Mouse (Mus musculus): ENCODE results near the gene Nr2f2.

The Nr2f2 gene

DNA sequence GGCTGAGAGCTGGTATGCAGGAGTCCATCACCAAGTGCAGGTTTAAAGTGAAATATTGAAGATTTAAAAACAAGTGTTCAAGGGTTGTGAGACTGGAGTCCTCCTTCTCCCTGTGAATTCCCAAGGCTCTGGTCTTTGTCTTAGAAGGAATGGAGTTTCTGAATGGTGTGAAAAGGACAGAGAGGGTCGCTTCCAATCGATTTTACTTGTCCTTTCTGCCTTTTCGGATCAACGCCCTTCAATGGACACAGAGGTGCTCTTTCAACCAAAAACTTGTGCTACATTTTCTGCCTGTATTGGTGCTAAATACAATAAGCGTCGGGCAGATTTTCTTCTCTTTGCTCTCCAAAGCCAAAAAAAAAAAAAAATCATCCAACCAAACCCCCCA lies 1.7 kb upstream of the Nr2f2 start:
- in situ Hi-C loops (cut with MboI; ENCODE audit: low pct_unique_long_range_greater_than_20kb in 1 of 2, low sequenced_read_pairs in 2 of 2, unreplicated experiment in 1 of 2): no loop called here

DNA sequence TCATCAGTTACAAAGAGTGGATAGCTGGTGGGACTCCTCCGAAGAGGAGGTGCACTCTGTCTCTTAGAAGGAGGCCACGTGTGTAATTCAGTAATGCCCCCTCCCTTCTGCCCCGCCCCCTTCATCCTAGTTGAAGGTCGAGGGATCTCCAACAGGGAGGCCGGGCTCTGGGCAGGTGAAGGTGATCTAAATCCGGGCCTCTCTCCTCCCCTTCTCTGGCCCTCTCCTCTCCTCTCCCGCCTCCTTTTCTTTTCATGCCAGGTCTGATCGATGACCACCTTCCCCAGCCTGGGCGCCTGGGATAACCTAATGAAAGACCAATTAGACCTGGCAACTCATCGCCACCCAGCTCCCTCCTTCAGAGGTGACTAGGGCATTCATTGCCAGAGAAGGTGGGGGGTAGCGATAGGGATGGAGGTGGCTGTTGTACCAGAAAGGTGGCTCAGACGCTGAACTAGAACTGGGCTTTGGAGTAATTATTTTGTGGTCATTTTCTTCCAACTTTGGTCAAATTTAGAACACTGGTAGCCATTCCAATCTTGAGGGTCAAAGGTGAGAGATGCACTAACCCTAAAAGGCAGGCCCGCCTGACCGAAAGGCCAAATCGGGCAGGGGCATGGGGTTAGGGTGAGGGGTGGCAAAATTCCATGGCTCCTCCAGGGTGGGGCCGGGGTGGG lies 1.2 kb upstream of the Nr2f2 start:
- in situ Hi-C loops (cut with MboI; ENCODE audit: low pct_unique_long_range_greater_than_20kb in 1 of 2, low sequenced_read_pairs in 2 of 2, unreplicated experiment in 1 of 2): no loop called here

DNA sequence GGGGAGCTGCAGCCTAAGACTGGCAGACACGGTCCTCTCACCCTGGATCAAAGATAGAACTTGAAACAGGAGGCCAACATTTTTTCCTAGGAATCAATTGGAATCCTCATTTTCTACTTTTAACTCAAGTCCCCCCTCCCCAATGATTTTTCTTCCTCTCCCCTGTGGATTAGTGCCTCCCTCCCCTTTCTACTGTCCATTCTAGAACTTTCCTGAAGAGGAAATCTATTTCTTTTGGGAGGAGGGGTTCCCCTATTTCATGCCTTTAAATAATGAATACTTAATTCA lies 217 bp upstream of the Nr2f2 start:
- in situ Hi-C loops (cut with MboI; ENCODE audit: low pct_unique_long_range_greater_than_20kb in 1 of 2, low sequenced_read_pairs in 2 of 2, unreplicated experiment in 1 of 2): no loop called here

DNA sequence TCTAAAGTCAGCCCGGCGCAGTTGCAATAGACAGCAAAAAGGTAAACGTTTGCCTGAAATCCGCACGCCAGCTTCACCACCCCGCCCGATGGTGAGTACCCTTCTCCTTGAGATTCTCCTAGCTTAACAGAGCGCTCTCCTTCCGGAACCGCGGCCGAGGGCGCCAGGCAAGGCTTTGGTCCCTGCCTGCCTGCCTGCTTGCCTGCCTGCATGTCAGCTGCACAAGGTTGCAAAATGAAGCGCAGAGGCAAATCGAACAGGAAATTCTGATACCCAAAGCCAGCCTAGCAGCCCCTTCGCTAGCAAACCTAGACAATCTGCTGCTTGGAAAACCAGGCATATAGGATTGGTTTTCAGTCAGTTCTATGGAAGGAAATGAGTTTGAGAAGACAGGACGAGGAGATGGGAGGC lies 1.1 kb downstream of the Nr2f2 start:
- in situ Hi-C loops (cut with MboI; ENCODE audit: low pct_unique_long_range_greater_than_20kb in 1 of 2, low sequenced_read_pairs in 2 of 2, unreplicated experiment in 1 of 2): no loop called here

DNA sequence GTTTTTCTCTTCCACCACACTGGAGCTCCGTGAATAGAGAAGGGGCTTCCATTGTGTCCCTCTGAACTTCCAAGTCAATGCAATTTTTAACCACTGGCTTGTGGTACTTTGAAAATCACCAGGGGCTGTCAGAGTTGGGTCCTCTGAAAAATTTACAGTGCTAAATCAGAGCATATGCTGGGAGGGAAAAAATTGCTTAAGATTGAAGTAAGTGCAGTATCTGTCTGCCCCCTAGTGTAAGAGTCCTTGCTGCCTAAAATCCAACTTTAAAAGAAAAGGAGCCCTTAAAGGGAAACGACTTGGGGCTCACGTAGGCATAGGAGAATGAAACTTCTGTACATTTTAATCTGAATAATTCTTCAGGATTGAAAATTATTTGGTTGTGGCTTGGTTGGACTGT lies 1.7 kb downstream of the Nr2f2 start:
- in situ Hi-C loops (cut with MboI; ENCODE audit: low pct_unique_long_range_greater_than_20kb in 1 of 2, low sequenced_read_pairs in 2 of 2, unreplicated experiment in 1 of 2): no loop called here

DNA sequence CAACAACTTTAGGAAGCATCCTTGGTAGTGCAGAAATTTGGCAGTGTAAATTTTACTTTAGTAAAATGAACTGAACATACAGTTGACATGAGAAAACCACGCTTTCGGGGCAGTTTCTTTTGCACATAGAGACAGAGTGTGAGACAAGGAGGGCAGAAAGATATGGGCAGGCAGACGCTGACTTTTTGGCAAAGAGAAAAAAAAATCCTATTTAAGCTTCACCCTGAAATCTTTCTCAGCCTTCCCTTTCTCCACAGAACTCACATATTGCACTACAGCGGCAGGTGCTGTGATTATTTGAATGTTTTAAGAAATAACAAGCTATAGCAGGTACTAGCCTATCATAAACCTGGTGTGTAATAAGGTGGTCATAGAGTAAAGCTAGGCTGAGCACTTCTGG lies 3.2 kb downstream of the Nr2f2 start:
- in situ Hi-C loops (cut with MboI; ENCODE audit: low pct_unique_long_range_greater_than_20kb in 1 of 2, low sequenced_read_pairs in 2 of 2, unreplicated experiment in 1 of 2): no loop called here

DNA sequence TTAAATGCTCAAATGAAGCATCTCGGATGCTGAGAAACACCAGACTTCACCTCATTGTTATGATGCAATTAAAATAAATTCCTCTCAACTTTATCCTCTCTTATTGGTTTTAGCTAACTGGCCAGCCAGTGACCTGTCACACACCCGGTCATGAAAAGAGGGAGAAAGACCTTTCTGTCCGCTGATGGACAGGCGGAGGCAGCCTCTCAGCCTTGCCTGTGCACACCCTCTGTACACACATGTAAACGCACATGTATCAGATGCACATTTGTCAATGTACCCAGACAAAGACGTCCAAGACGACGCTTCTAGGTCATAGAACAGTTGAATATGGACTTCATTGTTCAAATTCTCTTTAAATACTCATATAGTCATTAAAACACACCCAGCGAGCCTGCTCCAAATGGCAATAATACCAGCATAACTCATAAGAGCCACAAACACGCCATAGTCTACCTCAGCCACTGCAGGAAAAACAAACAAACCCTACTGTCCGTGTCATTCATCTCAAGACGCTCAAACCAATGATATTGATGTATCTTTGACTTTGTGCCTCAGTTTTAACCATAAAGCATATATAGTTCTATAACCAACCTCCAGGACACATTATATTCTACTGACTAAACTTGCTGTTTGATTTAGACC lies 3.9 kb downstream of the Nr2f2 start:
- in situ Hi-C loops (cut with MboI; ENCODE audit: low pct_unique_long_range_greater_than_20kb in 1 of 2, low sequenced_read_pairs in 2 of 2, unreplicated experiment in 1 of 2): no loop called here

DNA sequence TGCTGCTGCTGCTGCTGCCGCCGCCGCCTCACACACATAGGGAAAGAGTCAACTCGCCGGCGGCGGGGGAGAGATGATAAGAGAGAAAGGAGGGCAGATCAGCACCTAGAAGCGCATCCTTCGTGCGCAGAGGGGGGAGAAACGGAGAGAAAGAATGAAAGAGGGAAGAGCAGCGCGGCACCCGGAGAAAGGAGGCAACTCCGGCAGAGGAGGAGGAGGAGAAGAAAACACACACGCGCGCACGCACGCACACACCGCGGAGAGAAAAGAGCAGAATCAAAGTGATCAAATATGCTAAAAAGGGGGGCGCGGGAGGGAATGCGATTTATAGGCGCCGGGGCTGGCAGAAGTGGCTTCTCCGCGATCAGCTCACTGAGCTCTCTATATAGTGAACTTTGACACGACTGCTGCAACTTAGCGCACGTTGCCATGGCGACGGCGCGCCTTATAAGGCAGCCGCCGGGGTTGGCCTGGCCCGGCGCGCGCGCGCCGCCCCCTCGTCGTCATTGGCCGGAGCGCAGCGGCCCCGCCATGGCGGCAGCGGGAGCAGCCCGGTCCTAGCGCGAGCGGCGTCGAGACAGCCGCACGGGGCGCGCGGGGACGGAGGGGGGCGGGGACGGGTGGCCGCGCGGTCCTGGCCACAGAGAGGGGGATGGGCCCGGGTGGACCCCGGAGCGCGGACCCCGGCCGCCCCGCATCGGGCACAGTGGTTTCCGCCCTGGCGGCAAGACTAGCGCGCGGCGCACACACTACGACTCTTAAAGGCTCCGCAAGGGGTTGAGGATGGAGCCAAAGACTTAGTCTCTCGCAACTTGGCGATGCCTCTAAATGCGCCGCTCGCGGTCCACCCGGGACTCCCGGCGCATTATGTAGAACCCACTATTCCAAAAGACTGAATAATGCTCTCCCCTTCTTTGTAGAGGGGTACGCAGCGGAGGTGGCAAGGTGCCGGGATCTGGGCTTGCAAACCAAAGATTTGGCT lies 4.9 kb downstream of the Nr2f2 start:
- in situ Hi-C loops (cut with MboI; ENCODE audit: low pct_unique_long_range_greater_than_20kb in 1 of 2, low sequenced_read_pairs in 2 of 2, unreplicated experiment in 1 of 2): no loop called here

DNA sequence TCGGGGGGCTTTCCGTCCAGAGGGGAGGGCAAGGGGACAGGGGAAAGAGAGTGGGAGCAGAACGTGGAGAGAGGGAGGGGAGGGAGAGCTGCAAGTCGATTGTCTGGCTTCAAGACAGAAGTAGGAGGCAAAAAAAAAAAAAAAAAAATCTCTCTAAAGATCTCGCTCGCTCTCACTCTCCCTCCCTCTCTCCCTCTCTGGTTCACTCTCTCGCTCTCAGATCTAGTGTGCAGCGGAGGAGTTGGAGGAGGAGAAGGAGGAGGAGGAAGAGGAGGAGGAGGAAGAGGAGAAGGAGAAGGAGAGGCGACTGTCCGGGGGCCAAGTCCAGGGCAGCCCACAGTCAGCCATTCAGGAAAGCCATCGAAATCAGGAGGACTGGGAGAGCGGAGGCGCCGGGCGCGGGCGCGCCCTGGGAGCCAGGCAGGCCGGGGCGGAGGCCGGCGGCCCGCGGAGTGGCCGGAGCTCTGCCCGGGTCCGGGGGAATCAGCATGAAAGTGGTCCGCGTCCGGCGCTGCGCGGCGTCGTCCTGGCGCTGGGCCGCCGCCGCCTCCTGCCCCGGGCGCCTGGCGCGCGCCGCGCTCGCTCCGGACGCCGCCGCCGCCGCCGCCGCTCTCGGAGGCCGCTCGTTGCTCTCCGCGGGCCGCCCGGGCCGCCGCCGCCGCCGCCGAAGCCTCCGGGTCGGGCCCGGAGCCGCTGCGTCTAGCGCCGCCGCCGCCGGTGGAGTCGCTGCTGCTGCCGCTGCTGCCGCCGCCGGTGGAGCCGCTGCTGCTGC lies 5.7 kb downstream of the Nr2f2 start:
- in situ Hi-C loops (cut with MboI; ENCODE audit: low pct_unique_long_range_greater_than_20kb in 1 of 2, low sequenced_read_pairs in 2 of 2, unreplicated experiment in 1 of 2): no loop called here

DNA sequence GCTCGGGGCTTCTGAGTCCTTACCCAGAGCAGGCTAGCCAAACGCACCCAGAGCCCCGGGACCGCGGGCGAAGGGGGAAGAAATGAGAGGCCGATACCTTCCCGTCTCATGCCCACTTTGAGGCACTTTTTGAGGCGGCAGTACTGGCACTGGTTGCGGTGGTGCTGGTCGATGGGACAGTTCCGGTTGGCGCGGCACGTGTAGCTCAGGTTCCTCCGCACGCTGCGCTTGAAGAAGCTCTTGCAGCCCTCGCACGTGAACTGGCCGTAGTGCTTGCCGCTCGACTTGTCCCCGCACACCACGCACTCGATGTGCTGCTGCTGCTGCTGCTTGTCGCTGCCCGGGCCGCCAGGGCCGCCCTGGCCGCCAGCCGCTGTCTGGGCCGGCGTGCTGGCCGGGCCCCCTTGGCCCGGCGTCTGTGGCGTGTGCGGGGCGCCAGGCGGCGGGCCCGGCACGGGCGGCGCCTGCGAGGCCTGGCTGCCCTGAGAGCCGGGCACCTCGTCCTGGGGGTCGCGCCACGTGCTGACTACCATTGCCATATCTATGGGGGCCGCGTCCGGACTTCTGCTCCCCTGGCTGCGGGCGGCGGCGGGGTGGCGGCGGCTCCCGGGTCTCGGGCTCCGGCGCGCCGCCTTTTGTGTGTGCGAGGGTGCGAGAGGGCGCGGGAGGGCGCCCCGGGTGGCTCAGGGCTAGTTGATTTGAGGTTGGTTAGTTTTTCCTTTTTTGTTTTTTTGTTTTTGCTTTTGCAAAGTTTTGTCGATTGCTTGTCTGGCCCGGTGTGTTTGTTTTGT lies 6.5 kb downstream of the Nr2f2 start:
- in situ Hi-C loops (cut with MboI; ENCODE audit: low pct_unique_long_range_greater_than_20kb in 1 of 2, low sequenced_read_pairs in 2 of 2, unreplicated experiment in 1 of 2): no loop called here

DNA sequence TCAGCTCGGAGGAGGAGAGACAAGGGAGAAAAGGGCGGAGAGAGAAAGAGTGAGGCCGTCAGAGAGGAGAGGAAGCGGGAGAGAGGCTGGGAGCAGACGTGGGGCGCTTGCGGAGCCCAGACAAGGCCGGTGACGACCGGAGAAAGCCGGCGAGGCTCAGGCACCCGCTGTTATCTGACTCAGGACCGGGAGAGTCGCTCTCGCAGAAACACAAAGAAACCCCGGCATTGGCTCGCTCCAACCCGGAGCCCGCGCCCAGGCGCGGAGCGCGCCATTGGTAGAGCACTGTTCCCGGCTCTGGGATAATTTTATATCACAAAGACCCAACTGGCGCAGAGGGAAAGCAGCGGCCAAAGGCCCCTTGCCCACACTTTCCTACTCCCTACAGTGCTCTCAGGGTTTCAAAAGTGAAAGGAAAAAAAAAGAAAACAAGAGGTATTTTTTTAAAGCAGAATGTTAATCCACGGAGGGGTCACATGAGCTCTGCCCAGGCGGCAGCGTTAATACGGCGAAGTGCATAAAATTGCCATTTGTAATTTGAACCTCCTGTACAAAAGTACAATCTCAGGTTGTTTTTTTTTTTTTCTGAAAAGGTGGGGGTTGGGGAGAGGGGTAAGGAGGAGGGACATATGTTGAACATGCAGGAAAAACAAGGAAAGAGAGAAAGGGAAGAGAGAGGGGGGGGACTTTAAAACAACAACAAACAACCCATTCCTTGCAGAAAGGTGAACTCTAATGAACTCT lies 7.5 kb downstream of the Nr2f2 start:
- in situ Hi-C loops (cut with MboI; ENCODE audit: low pct_unique_long_range_greater_than_20kb in 1 of 2, low sequenced_read_pairs in 2 of 2, unreplicated experiment in 1 of 2): no loop called here

DNA sequence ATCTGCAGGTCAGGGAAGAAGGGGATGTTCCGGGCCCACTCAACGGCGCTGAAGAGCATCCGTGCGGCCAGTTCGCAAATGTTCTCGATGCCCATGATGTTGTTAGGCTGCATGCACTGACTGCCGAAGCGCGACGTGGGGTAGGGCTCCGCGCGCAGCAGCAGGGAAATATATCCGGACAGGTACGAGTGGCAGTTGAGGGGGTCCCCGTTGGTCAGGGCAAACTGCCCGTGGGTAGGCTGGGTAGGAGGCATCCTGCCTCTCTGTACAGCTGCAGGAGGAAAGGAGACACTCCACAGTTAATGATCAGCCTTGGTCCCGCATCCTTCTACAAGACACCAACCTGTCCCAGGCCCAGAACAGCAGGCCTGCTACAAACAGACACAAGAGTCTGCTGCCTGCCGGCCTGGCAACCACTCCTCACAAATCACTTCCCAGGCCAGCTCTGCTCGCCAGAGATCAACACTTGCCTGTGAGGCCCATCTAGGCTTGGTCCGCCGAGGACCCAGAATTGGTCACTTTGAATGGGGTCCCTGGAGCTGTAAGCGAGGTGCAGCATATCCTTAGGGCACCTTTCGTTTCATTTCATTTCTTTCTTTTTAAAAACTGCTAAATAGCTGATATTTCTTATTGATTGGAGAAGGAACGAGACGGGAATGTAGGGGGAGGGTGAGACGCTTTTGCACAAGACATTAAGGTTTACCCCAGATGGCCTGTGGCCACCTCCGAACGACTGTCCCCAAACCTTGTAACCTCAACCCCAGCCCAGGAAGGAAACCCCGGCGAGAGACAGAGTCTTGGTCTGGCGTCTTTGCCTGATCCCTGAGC lies 8.3 kb downstream of the Nr2f2 start:
- in situ Hi-C loops (cut with MboI; ENCODE audit: low pct_unique_long_range_greater_than_20kb in 1 of 2, low sequenced_read_pairs in 2 of 2, unreplicated experiment in 1 of 2): no loop called here

DNA sequence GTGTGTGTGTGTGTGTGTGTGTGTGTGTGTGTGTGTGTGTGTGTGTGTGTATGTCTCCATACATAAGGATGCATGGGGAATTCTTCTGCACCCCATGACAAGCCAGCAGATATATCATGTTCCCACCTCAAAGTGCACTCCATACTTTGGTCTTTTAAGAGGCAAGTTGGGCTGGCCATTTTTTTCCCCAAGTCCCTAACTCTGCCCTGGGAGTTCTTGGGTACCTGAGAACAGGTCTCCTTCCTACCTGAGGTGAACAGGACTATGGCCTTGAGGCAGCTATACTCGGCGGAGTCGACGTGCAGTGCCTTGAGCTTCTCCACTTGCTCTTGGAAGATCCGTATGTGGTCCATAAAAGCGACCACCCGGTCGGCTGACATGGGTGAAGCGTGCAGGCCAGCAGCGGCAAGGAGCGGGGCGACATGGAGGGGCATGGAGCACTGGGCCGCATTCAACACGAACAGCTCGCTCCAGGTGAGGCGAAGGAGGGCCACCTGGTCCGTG lies 9.0 kb downstream of the Nr2f2 start:
- in situ Hi-C loops (cut with MboI; ENCODE audit: low pct_unique_long_range_greater_than_20kb in 1 of 2, low sequenced_read_pairs in 2 of 2, unreplicated experiment in 1 of 2): no loop called here

DNA sequence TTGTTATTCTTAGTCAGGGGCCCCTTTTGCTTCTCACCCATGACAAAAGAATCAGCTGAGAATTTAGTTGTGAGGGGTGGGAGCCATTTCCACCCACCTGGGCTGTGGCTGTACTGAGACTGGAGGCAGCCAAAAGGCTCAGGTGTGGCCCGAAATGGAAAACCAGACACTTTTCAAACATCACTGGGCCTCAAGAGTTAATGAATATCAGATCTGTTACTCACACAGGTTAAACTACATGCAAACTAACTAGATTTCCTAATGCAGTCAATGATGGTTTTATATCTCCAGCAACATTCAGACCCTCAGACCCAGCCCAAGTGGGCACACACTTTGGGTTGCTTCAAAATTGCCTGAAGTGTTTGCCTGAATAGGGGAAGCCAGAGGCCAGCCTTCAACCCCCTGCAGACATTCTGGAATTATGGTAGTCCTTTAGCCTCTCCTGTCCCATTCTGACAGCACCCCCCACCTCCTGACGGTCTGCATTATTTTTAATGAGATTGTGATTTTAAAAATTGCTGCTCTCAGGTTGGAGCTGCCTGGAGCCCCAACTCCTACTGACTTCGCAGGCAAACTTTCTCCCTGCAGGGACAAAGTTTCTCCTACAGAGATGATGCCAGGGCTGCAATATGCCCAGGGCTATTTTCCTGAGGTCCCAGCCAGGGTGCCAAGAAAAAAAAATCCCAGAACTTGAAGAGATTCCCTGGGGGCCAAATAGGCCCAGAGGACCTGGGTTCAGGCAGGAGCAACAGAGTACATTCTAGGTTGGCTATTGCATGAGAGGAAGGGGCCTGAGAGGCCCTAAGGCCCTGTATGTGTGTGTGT lies 9.6 kb downstream of the Nr2f2 start:
- in situ Hi-C loops (cut with MboI; ENCODE audit: low pct_unique_long_range_greater_than_20kb in 1 of 2, low sequenced_read_pairs in 2 of 2, unreplicated experiment in 1 of 2): no loop called here

DNA sequence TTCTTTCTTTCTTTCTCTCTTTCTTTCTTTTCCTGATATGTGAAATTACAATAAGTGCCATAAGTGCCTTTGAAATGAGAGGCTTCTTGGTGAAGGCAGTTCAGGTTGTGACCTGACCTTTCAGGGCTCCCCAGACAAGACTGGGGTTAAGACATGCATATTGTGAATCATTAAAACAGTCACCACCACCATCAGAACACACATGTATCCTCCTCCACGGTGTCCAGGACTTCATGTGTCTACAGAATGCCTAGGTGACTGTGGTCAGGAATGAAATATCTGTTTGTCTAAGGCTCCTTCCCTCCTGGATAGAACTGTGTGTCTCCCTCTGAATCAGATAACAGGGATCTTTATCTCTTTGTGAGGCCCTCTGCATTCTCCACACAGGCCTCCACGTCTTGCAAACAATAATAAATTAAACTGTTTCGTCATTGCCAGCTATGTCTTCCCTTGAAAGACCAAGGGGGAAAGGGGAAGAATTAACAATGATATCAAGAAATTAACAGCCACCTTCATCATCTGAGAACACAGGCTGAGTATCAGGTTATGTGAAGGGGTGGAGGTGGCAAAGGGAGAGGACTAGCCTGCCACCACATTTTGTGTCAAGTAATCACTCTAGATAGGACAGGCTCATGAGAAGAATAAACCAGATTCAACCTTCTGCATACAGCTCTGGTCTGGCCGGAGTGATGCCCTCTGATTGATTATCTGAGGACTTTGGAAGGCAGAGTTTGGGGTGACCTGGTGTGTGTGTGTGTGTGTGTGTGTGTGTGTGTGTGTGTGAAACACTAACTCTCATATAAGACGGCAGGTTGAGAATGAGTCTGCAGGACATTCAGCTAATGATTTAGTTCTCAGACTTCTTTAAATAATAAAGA lies 10.6 kb downstream of the Nr2f2 start:
- in situ Hi-C loops (cut with MboI; ENCODE audit: low pct_unique_long_range_greater_than_20kb in 1 of 2, low sequenced_read_pairs in 2 of 2, unreplicated experiment in 1 of 2): no loop called here
